Mouse (Mus musculus): ENCODE measurements at regions not wholly inside any gene's neighbourhood (a gene's known extent, or its start where the extent isn't known, plus 50 kb on each side); places are given as distances from the start of the nearest gene placed in this dataset.

GRCm38 (mm10) chr16:30008451-30009357 lies 55.5 kb upstream of the Hes1 start:
- DNase-seq, result peak; percentile 94 to 95
- intact Hi-C loops (cut with DNase I), result loop anchor here (1.0 to 5.0 kb wide), 6 partner anchors 57 to 274 kb away; no protein-coding TSS in a partner anchor

DNA sequence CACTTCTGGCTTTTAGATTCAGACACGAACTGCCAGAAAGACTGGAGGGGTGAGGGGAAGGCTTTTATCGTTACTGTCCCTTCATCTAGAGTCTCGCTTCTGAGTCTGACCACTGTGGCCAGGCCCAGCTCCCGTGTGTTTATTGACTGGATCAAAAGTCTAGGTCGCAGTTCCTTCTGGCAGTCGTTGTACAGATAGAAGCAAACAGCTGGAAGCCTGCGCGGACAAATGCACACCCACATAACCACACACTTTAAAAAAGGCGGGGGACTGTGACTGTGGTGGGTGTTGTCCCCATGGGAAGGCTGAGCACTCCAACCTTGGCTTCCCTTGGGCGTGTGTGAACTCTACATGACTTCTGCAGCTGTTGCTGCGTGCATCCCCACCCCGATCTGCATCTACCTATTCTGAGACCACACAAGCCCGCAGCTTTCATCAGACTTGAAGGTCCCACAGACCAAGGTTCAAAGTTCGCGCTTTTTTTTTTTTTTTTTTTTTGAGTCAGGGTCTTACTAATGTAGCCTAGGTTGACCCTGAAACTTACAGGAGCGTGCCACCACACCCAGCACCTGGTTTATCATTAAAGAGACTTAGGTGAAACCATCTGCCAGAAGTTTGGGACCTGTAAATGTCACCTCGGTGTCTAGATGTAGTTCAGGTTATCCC lies 54.5 kb upstream of the Hes1 start:
- peak; percentile 39 to 52 for DNase-seq
- intact Hi-C loops (cut with DNase I), result loop anchor here (1.0 to 5.0 kb wide), 6 partner anchors 56 to 275 kb away; no protein-coding TSS in a partner anchor

GRCm38 (mm10) chr16:30013123-30013522 lies 51.1 kb upstream of the Hes1 start:
- intact Hi-C loops (cut with DNase I), result no loop called here
- DNase-seq, result no peak

DNA sequence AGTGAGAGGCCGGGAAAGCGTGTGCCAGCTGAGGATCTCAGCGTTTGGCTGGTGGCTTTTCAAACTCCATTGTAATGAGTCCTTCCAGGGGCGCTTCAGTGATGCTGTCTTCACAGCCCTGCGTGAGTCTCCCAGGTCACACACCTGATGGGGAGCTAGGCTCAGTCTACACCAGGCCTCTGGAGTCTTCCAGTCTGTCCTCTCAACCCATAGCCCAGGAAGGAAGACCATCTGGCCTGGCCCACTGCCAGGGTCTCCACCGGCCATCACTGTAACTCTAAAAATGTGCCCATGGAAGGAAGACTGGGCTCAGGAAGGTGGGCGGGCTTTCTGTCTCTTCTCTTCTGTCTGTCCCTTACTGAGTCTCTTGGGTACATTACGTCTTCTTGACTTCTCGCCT lies 50.2 kb upstream of the Hes1 start:
- no peak for DNase-seq
- intact Hi-C loops (cut with DNase I), result no loop called here
